Mouse (Mus musculus) ES-CJ7 (cell line): ENCODE measurements around the gene Crcp.

Experiments
- DNase-seq: peaks from one replicate; pipeline ENCODE4 v3.0.0; 2011; ENCODE audit warnings: low read depth, low spot score

The Crcp gene

DNA sequence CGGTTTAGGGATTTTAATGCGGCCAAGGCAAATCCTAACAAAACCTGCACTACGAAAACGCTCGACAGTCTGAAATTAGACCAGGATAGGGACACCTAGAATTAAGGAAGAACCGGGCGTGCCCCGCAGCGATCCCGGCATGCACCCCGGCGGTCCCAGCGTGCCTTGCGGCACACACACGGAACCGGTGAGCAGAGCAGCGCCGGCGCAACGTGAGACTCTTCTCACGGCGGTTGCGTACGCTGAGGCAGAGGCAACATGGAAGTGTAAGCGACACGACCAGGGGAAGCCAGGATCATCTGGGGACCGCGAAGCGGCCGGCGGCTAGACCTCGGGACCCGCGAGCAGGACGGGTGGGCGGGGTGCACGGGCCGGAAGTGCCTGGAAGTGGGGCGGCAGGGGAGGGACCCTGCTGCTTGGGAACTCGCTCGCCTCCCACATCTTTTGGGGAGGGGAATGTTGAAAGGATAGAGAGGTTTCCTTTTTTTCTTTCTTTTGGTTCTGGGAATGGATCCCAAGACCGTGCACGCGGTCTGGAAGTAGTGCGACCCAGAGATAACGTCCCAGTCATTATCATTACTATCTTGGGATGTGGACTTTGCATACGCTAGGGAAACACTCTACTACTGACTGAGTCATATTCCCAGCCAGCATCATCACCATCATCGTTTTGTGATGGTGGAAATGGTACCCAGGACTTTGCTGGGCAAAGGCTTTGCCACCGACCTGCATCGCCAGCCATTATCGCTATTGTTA is at the start of gene Crcp, which contains the start of gene Asl:
Gene Crcp, plus strand, starts transcription at position 149 of the 756 bp plus-strand sequence.
Gene Asl, minus strand, starts transcription at position 106 of the 756 bp plus-strand sequence.
- peak; percentile 80 for DNase-seq

DNA sequence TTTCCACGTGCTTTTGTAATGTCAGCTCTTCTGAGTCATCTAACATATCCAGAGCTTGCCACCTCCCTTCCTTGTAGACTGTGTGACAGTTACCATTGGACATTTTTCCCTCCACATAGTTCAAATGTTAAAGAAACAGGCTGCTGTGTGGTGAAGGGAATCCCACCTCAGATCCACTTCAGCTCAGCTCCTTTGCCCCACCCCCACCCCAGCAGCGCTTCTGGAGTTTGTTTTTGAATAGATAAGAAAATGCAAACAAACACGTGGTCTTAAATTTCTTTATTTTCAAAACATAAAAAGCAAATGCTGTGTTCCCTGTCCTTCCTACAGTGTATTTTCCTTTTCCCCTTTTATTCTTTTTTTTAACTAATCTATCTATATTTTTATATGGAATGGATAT is 48.9 kb upstream of the Crcp start:
- DNase-seq: no peak

- DNase-seq: no peak
Measured at GRCm38 (mm10) chr5:129989376-129989775, 39.7 kb upstream of the Crcp start.

DNA sequence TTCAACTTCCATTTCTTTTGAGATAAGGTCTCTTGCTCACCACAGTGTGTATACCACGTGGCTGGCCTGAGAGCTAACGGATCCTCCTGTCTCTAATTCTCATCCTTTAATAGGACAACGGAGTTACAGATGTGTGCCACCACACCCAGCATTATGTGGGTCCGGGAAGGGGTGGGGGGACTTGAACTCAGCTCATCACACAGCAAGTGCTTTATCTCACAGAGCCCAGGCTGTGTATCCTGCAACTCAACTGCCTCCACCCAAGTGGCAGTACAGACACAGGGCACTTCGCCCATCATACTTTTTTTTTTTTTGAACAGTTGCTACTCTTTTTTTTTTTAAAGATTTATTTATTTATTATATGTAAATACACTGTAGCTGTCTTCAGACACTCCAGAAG is 37.2 kb upstream of the Crcp start:
- DNase-seq: no peak

DNA sequence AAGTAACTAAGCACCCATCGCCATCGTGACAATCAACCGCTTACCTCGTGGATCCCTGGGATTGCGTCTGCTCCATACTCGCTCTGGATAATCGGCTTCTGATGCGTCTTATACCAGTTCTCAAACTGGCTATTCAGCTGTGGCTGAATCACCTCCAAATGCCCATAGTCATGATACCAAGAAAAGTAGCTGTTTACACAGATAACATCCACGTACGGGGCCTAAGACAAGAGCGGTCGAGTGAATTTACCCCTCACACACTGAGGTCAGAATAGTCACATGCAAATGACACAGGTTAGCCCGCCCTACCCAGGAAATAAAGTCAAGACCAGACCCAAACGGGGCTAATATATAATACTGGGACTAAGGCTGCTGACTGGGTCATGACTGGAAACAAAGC is 35.7 kb upstream of the Crcp start:
- no peak for DNase-seq

DNA sequence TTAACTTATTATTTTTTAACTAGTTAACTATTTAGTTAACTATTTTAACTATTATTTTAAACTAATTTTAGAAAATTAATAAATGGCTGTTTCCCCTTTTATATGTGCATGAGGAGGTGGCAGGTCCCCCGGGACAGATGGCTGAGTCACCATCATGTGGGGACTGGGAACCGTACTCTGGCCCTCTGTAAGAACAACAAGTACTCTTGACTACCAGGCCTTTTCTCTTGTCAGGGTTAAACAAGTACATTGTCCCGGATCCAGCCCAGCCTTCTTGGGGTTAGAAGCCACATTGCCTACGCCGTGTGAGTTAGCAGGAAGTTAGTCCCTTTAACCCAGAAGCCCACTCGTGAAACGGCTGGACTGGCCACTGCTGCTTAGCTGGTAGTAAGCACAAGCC is 34.1 kb upstream of the Crcp start:
- no peak for DNase-seq

GRCm38 (mm10) chr5:129997700-129998099 is 31.4 kb upstream of the Crcp start:
- peak; percentile 36 for DNase-seq

GRCm38 (mm10) chr5:129999097-129999496 is 30.0 kb upstream of the Crcp start:
- DNase-seq: peak; percentile 74

- DNase-seq: no peak
Measured at GRCm38 (mm10) chr5:130000735-130001134, 28.4 kb upstream of the Crcp start.

DNA sequence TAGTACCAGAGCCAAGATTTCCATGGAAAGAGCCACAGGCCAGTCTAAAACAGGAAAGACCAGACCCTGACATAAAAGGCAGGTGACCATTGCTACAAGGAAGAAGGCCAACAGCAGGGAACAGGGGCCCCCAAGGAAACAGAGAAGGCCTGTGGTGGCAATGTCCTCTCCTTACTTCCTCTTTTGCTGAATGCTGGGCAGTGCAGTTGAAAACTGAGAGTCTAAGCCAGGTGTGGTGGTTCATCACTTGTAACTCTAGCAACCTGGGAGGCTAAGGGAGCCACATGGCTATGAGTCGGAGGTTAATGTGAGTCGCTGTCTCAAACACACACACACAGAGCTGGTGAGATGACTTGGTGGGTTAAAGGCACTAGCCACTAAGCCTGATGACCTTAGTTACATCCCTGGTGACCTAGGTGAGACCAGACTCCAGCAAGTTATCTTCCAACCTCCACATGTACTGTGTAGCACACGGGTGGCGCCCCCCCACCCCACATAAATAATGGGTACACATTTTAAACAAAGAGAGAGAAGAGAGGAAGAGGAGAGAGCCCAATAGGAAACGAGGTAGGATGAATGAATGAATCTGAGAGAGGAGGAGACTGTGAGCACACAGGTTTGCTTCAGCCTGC is 27.6 kb upstream of the Crcp start:
- DNase-seq: no peak

GRCm38 (mm10) chr5:130002301-130003146 is 26.6 kb upstream of the Crcp start, which contains the start of gene Gusb:
TSS of gene Gusb (minus strand) at chr5:130003049.
- DNase-seq: no peak

GRCm38 (mm10) chr5:130003229-130003628 is 25.9 kb upstream of the Crcp start:
- DNase-seq: no peak

GRCm38 (mm10) chr5:130007344-130007743 is 21.7 kb upstream of the Crcp start:
- DNase-seq: no peak

DNA sequence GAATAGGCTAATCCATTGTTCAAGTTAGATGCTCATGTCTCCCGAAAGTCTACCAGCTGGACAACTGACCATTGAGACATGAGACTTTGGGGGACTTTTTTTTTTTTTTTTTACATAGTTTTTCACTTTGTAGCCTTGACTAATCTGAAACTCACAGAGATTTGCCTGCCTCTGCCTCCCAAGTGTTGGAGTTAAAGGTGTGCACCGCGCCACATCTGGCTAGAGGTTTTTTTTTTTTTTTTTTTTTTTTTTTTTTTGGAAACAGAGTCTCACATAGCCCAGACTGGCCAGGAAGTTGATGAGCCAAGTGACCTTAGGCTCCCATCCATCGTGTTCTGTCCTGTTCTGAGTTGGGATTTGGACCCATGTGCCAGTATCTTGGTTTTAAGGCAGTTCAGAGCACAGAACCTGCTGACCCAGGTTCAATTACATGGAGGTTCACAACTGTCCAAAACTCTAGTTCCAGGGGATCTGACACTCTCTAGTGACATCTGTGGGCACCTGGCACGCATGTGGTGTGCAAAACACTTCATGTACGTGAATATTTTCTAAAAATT is 21.0 kb upstream of the Crcp start:
- no peak for DNase-seq

- DNase-seq: no peak
Measured at GRCm38 (mm10) chr5:130009784-130010183, 19.3 kb upstream of the Crcp start.

DNA sequence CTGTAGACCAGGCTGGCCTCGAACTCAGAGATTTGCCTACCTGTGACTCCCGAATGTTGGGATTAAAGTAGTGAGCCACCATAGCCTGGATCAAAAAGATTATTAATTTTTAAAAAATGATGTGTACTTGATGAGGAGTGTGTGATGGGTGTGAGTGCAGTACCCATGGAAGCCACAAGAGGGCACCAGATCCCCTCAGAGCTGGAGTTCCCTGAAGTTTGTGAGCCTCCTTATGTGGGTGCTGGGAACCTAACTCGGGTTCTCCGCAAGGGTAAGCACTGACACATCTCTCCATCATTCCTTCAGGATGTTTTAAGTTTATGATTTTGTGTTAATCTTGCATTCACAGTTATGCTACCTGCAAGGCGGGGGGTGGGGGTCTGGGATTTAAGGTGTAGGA is 18.1 kb upstream of the Crcp start:
- DNase-seq: peak; percentile 47

DNA sequence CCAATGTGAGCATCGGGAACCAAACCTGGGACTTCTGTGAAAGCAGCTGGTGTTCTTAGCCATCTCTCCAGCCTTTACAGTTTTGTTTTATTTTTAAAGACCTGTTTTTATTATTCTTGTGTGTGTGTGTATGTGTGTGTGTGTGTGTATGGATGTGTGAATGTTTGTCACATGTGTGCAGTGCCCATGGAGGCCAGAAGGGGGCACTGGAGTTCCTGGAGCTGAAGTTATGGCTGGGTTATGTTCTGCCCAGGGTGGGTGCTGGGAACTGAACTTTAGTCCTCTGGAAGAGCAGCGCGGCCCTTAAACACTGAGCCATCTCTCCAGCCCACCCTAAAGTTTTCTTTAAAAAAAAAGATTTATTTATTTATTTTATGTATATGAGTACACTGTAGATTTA is 14.0 kb upstream of the Crcp start:
- DNase-seq: no peak

DNA sequence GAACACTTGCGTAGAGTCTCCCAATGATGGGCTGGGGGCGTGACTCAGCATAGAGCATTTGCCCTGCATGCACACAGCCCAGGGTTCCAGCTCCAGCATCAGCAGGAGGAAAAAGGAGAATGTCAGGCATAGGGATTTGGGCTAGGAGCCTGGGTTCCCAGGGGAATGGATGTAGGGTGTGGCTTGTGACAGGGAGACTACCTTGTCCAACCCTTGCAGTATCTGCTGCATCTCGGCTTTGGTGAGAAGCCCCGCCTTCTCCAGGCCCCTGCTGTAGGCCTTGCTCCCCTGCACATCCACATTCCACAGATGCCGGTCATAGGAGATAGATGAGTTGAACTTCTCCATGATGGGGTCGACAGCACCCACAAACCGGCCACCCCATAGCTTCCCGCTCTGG is 9.6 kb upstream of the Crcp start:
- no peak for DNase-seq

GRCm38 (mm10) chr5:130021361-130021966 is 7.6 kb upstream of the Crcp start:
- DNase-seq: no peak

GRCm38 (mm10) chr5:130022366-130022765 is 6.7 kb upstream of the Crcp start:
- DNase-seq: no peak

DNA sequence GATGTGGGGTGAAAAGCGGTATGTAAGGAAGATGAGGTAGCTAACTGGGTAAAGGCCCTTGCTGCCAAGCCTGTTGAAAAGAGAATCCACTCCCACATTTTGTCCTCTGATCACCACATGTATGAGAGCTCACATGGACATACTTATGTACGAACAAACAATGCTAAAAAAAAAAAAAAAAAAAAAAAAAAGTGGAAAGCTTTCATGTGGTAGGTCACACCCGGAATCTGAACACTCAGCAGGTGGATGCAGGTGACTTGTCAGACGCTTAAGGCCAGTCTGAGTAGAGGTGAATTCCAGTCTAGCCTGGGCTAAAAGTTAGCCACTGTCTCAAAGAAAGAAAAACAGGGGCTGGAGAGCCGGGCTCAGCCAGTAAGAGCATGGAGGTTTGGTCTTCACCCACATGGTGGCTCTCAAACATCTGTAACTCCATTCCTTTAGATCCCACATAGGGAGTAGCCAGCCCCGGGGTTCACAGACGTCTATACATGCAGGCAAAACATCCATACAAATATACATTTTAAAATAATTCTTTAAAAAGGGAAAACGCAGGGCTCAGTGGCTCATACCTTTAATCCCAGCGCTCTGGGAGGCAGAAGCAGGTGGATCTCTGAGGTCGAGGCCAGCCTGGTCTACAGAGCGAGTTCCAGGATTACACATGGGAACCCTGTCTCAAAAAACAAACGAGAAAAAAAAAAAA is 5.9 kb upstream of the Crcp start:
- no peak for DNase-seq
